In the genomic region with DNA sequence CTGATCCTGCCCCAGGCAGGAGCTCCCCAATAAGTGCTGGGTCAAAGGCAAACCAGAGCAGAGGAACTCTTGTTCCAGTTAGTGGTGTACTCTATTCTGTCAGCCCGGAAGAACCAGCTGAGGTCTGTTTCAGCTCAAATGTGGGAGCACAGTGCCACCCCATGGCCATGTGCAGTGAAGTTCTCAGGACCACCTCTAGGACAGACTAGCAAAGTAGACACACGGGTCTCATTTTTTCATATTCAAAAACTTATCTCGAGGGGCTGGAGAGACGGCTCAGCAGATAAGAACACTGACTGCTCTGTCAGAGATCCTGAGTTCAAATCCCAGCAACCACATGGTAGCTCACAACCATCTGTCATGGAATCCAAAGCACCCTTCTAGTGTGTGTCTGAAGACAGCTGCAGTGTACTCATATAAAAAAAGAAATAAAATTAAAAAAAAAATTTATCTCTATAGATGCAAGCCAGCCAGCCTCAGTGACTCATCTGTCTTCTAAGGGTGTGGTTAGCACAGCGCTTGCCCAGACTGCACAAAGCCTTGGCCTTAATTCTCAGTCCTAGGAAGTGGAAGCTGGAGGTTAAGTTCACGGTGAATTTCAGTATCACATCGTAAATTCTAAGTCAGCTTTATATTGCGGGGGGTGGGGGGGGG, we compare ENCODE assay signal across 9 mouse cellular contexts. TPM values are rescaled to one million over a fixed set of nuclear protein-coding genes. Genes with fewer than 3 reads are reported as not detected.
DNase-seq lines count a peak whose midpoint lies in the region; ATAC-seq lines count a peak whose summit lies in the region.
"Had no signal": no experiment of that assay in that cellular context is flagged by ENCODE, and none has a peak within 500 bp of the region (broad histone marks: within the 10 kb centered on the region; RNA-seq: fewer than 3 reads in every experiment).

No protein-coding gene starts in this region.

- no peak for ATAC-seq in hindbrain, embryonic 11.5 days (ENCODE audit: low FRiP score)
- ATAC-seq in hindbrain, embryonic 16.5 days = no peak
- 0 out of 2 replicates have a peak, but pooled peaks have one; percentile 15 for ATAC-seq in cerebellum, adult (ENCODE audit: insufficient number of reproducible peaks, low FRiP score, low TSS enrichment)
- peak; percentile 57 for ATAC-seq in forebrain, embryonic 16.5 days

- H3K9ac ChIP-seq in hindbrain, embryonic 11.5 days (ENCODE audit: low read depth, low read length) = no peak overlapping the region
- no peak overlapping the region for H3K9ac ChIP-seq in hindbrain, embryonic 16.5 days (ENCODE audit: low read depth, low read length)
- H3K9ac ChIP-seq in forebrain, embryonic 16.5 days (replicated peaks; ENCODE audit: low read depth, low read length) = no peak overlapping the region
- H3K9ac ChIP-seq: midbrain, embryonic 12.5 days had no signal

- no peak overlapping the region for H3K4me2 ChIP-seq in hindbrain, embryonic 11.5 days (replicated peaks; ENCODE audit: low read depth, low read length)
- no peak overlapping the region for H3K4me2 ChIP-seq in hindbrain, embryonic 16.5 days (ENCODE audit: low read length)
- H3K4me2 ChIP-seq in forebrain, embryonic 16.5 days (ENCODE audit: low read length) = no peak overlapping the region
- H3K4me2 ChIP-seq: midbrain, embryonic 12.5 days had no signal

- H3K4me3 ChIP-seq in hindbrain, embryonic 11.5 days (ENCODE audit: low read depth, low read length) = no peak overlapping the region
- H3K4me3 ChIP-seq in hindbrain, embryonic 16.5 days (ENCODE audit: low read length) = no peak overlapping the region
- no peak overlapping the region for H3K4me3 ChIP-seq in forebrain, embryonic 16.5 days (replicated peaks; ENCODE audit: low read length)
- no peak overlapping the region for H3K4me3 ChIP-seq in midbrain, embryonic 10.5 days
- H3K4me3 ChIP-seq: midbrain, embryonic 12.5 days had no signal

- H3K27ac ChIP-seq in hindbrain, embryonic 11.5 days (ENCODE audit: low read depth, low read length) = no peak overlapping the region
- H3K27ac ChIP-seq in hindbrain, embryonic 16.5 days (ENCODE audit: low read depth, low read length) = no peak overlapping the region
- no peak overlapping the region for H3K27ac ChIP-seq in forebrain, embryonic 16.5 days (ENCODE audit: low read length)
- no peak overlapping the region for H3K27ac ChIP-seq in midbrain, embryonic 10.5 days (replicated peaks)
- H3K27ac ChIP-seq: midbrain, embryonic 12.5 days had no signal

- no peaks in the 10 kb centered on the region for H3K9me3 ChIP-seq in hindbrain, embryonic 11.5 days (ENCODE audit: control insufficient read depth, low read length)
- H3K9me3 ChIP-seq in hindbrain, embryonic 16.5 days (ENCODE audit: control insufficient read depth, low read length) = no peaks in the 10 kb centered on the region
- 0 out of 2 replicates have a peak, but pooled peaks cover 2% of the 10 kb centered on the region for H3K9me3 ChIP-seq in forebrain, embryonic 16.5 days (ENCODE audit: control insufficient read depth, low read length)
- peaks cover 6% of the 10 kb centered on the region; the same call in 1 of the 2 replicates for H3K9me3 ChIP-seq in midbrain, embryonic 10.5 days (replicated peaks)
- H3K9me3 ChIP-seq: midbrain, embryonic 12.5 days had no signal

- peak; percentile 77 for DNase-seq in hindbrain, embryonic 11.5 days (ENCODE audit: low spot score)
- DNase-seq in induced T-regulatory cell, adult 2 months (ENCODE audit: low read depth) = peak; percentile 88
- DNase-seq in left cerebral cortex, adult 8-10 months (ENCODE audit: low spot score in 2 of 2) = peak; percentile 60 to 62
- DNase-seq in midbrain, embryonic 10.5 days (ENCODE audit: low spot score) = peak; percentile 67
- peak; percentile 58 to 75 for DNase-seq in spleen, adult 18-20 months

- 58% methylated on average over 8 of the region's 8 CpGs for WGBS in hindbrain, embryonic 11.5 days
- 39% methylated on average over 8 of the region's 8 CpGs for WGBS in hindbrain, embryonic 16.5 days
- 42% methylated on average over 8 of the region's 8 CpGs for WGBS in forebrain, embryonic 16.5 days
- 61% methylated on average over 8 of the region's 8 CpGs for WGBS in midbrain, embryonic 10.5 days

- H3K27me3 ChIP-seq in hindbrain, embryonic 11.5 days (ENCODE audit: control insufficient read depth, insufficient read depth, low read length) = peaks cover 4% of the 10 kb centered on the region; the same call in 1 of the 2 replicates
- peaks cover 5% of the 10 kb centered on the region for H3K27me3 ChIP-seq in hindbrain, embryonic 16.5 days (replicated peaks; ENCODE audit: control insufficient read depth, insufficient read depth, low read length)
- H3K27me3 ChIP-seq in forebrain, embryonic 16.5 days (replicated peaks; ENCODE audit: control insufficient read depth, insufficient read depth, low read length) = peaks cover 4% of the 10 kb centered on the region
- peaks cover 15% of the 10 kb centered on the region for H3K27me3 ChIP-seq in midbrain, embryonic 10.5 days (ENCODE audit: low read depth, poor library complexity, severe bottlenecking)

- 0 out of 2 replicates have a peak, but pooled peaks cover 4% of the 10 kb centered on the region for H3K36me3 ChIP-seq in hindbrain, embryonic 11.5 days (ENCODE audit: control insufficient read depth, insufficient read depth, low read length)
- H3K36me3 ChIP-seq in hindbrain, embryonic 16.5 days (ENCODE audit: control insufficient read depth, insufficient read depth, low read length) = peaks cover 8% of the 10 kb centered on the region; the same call in 1 of the 2 replicates
- H3K36me3 ChIP-seq in forebrain, embryonic 16.5 days (ENCODE audit: control insufficient read depth, insufficient read depth) = no peaks in the 10 kb centered on the region; the same call in 1 of the 2 replicates
- peaks cover 18% of the 10 kb centered on the region for H3K36me3 ChIP-seq in midbrain, embryonic 10.5 days

- H3K4me1 ChIP-seq in hindbrain, embryonic 11.5 days (replicated peaks; ENCODE audit: control insufficient read depth, insufficient read depth, low read length) = no peaks in the 10 kb centered on the region
- peaks cover 16% of the 10 kb centered on the region for H3K4me1 ChIP-seq in hindbrain, embryonic 16.5 days (ENCODE audit: control insufficient read depth, insufficient read depth, low read depth, low read length)
- H3K4me1 ChIP-seq in forebrain, embryonic 16.5 days (replicated peaks; ENCODE audit: control insufficient read depth, insufficient read depth, low read length) = peaks cover 21% of the 10 kb centered on the region
- H3K4me1 ChIP-seq in midbrain, embryonic 10.5 days = peaks cover 28% of the 10 kb centered on the region

RNA-seq across cellular contexts. Expression of a gene that starts 6.8 kb away (rescaled TPM):
- polyA plus RNA-seq in hindbrain, embryonic 11.5 days (2014; fragmentation: Nextera tagmentation; extraction: Ambion mirVana) = 0.68 and 0.93 TPM in 2 replicates
- polyA plus RNA-seq in hindbrain, embryonic 16.5 days (2015; fragmentation: Nextera tagmentation; extraction: Ambion mirVana) = 0.76 and 0.84 TPM in 2 replicates
- not detected in 2 replicates for polyA plus RNA-seq in forebrain, embryonic 16.5 days (2015; fragmentation: Nextera tagmentation; extraction: Ambion mirVana)
- under 1 TPM; 0.37 to 0.78 (median 0.54) TPM for total RNA-seq in left cerebral cortex, adult 8-10 months (2022)
- polyA plus RNA-seq in midbrain, embryonic 10.5 days (2016; fragmentation: Nextera tagmentation; extraction: Ambion mirVana) = 0.28 and 0.63 TPM in 2 replicates

RNA-seq across cellular contexts. Expression of a gene that starts 14.8 kb away (rescaled TPM):
- polyA plus RNA-seq in hindbrain, embryonic 11.5 days (2014; fragmentation: Nextera tagmentation; extraction: Ambion mirVana) = 187 and 192 TPM in 2 replicates
- 309 and 323 TPM in 2 replicates for polyA plus RNA-seq in hindbrain, embryonic 16.5 days (2015; fragmentation: Nextera tagmentation; extraction: Ambion mirVana)
- polyA plus RNA-seq in forebrain, embryonic 16.5 days (2015; fragmentation: Nextera tagmentation; extraction: Ambion mirVana) = 304 and 315 TPM in 2 replicates
- 100 to 1,000 TPM; 158 to 167 (median 165) TPM for total RNA-seq in left cerebral cortex, adult 8-10 months (2022)
- 150 and 167 TPM in 2 replicates for polyA plus RNA-seq in midbrain, embryonic 10.5 days (2016; fragmentation: Nextera tagmentation; extraction: Ambion mirVana)

RNA-seq across cellular contexts. Expression of a gene that starts 17.3 kb away (rescaled TPM):
- 24.0 and 26.1 TPM in 2 replicates for polyA plus RNA-seq in hindbrain, embryonic 11.5 days (2014; fragmentation: Nextera tagmentation; extraction: Ambion mirVana)
- polyA plus RNA-seq in hindbrain, embryonic 16.5 days (2015; fragmentation: Nextera tagmentation; extraction: Ambion mirVana) = 60.9 and 61.8 TPM in 2 replicates
- polyA plus RNA-seq in forebrain, embryonic 16.5 days (2015; fragmentation: Nextera tagmentation; extraction: Ambion mirVana) = 21.2 and 30.2 TPM in 2 replicates
- total RNA-seq in left cerebral cortex, adult 8-10 months (2022) = 10 to 100 TPM; 71.9 to 85.1 (median 76.5) TPM
- polyA plus RNA-seq in midbrain, embryonic 10.5 days (2016; fragmentation: Nextera tagmentation; extraction: Ambion mirVana) = 19.1 and 21.4 TPM in 2 replicates

RNA-seq across cellular contexts. Expression of a gene that starts 18.2 kb away (rescaled TPM):
- polyA plus RNA-seq in hindbrain, embryonic 11.5 days (2014; fragmentation: Nextera tagmentation; extraction: Ambion mirVana) = 71.5 and 71.9 TPM in 2 replicates
- polyA plus RNA-seq in hindbrain, embryonic 16.5 days (2015; fragmentation: Nextera tagmentation; extraction: Ambion mirVana) = 86.8 and 96.3 TPM in 2 replicates
- polyA plus RNA-seq in forebrain, embryonic 16.5 days (2015; fragmentation: Nextera tagmentation; extraction: Ambion mirVana) = 48.0 and 55.8 TPM in 2 replicates
- total RNA-seq in left cerebral cortex, adult 8-10 months (2022) = 10 to 100 TPM; 49.7 to 59.2 (median 54.4) TPM
- polyA plus RNA-seq in midbrain, embryonic 10.5 days (2016; fragmentation: Nextera tagmentation; extraction: Ambion mirVana) = 87.3 and 96.3 TPM in 2 replicates

RNA-seq across cellular contexts. Expression of a gene that starts 24.4 kb away (rescaled TPM):
- polyA plus RNA-seq in hindbrain, embryonic 11.5 days (2014; fragmentation: Nextera tagmentation; extraction: Ambion mirVana) = 80.0 and 84.1 TPM in 2 replicates
- polyA plus RNA-seq in hindbrain, embryonic 16.5 days (2015; fragmentation: Nextera tagmentation; extraction: Ambion mirVana) = 63.6 and 65.2 TPM in 2 replicates
- 51.7 and 60.5 TPM in 2 replicates for polyA plus RNA-seq in forebrain, embryonic 16.5 days (2015; fragmentation: Nextera tagmentation; extraction: Ambion mirVana)
- 10 to 100 TPM; 28.4 to 33.9 (median 30.0) TPM for total RNA-seq in left cerebral cortex, adult 8-10 months (2022)
- 86.4 and 91.5 TPM in 2 replicates for polyA plus RNA-seq in midbrain, embryonic 10.5 days (2016; fragmentation: Nextera tagmentation; extraction: Ambion mirVana)

Comparison
In these comparisons a context has a peak if more than half of its experiments do, and no peak if none do; other contexts are left out.
1. ATAC-seq: peak in cerebellum, adult (single experiment) and forebrain, embryonic 16.5 days (single experiment); none in hindbrain, embryonic 11.5 days (single experiment) and hindbrain, embryonic 16.5 days (single experiment).
2. Peak in every context shown above with its lines, with median percentiles within 50 percentile points of each other: DNase-seq.